Mouse (Mus musculus): ENCODE results near the gene Lif. TPM values are rescaled to one million over a fixed set of nuclear protein-coding genes. Genes with fewer than 3 reads are reported as not detected.

Lif gene
- under 1 TPM; 0.11 to 0.21 TPM for total RNA-seq (2021)
- long read RNA-seq, experiment 1 = 0 reads
- long read RNA-seq, experiment 2 = 0 reads

GRCm38 (mm10) chr11:4256846-4257607 lies at the start of gene Lif:
Gene Lif (plus strand): TSS chr11:4257557.
- DNase-seq (ENCODE audit: low spot score) = no peak

- DNase-seq (ENCODE audit: low spot score) = no peak
These were observed 49.7 kb upstream of the Lif start for GRCm38 (mm10) chr11:4207655-4208054.

GRCm38 (mm10) chr11:4209556-4209955 lies 47.8 kb upstream of the Lif start:
- DNase-seq (ENCODE audit: low spot score) = no peak

GRCm38 (mm10) chr11:4210786-4211185 lies 46.6 kb upstream of the Lif start:
- no peak for DNase-seq (ENCODE audit: low spot score)

GRCm38 (mm10) chr11:4213107-4213506 lies 44.2 kb upstream of the Lif start:
- DNase-seq (ENCODE audit: low spot score) = no peak

- DNase-seq (ENCODE audit: low spot score) = no peak
These were observed 42.8 kb upstream of the Lif start for GRCm38 (mm10) chr11:4214572-4214971.

GRCm38 (mm10) chr11:4215061-4215460 lies 42.3 kb upstream of the Lif start:
- DNase-seq (ENCODE audit: low spot score) = no peak

- DNase-seq (ENCODE audit: low spot score) = peak; percentile 48
These were observed 40.9 kb upstream of the Lif start for GRCm38 (mm10) chr11:4216248-4217000.

GRCm38 (mm10) chr11:4217914-4218629 lies 39.3 kb upstream of the Lif start, which contains the start of gene Castor1:
Gene Castor1 (plus strand): TSS chr11:4218225.
- peak; percentile 90 for DNase-seq (ENCODE audit: low spot score)

GRCm38 (mm10) chr11:4218637-4219036 lies 38.7 kb upstream of the Lif start:
- DNase-seq (ENCODE audit: low spot score) = no peak

GRCm38 (mm10) chr11:4219317-4219751 lies 38.0 kb upstream of the Lif start:
- DNase-seq (ENCODE audit: low spot score) = peak; percentile 83

GRCm38 (mm10) chr11:4219908-4220307 lies 37.4 kb upstream of the Lif start:
- DNase-seq (ENCODE audit: low spot score) = no peak

- peak; percentile 82 for DNase-seq (ENCODE audit: low spot score)
These were observed 36.6 kb upstream of the Lif start for GRCm38 (mm10) chr11:4220443-4221400.

- DNase-seq (ENCODE audit: low spot score) = no peak
These were observed 35.1 kb upstream of the Lif start for GRCm38 (mm10) chr11:4222046-4222950.

GRCm38 (mm10) chr11:4223393-4224188 lies 33.8 kb upstream of the Lif start:
- DNase-seq (ENCODE audit: low spot score) = no peak

GRCm38 (mm10) chr11:4224223-4224622 lies 33.1 kb upstream of the Lif start:
- DNase-seq (ENCODE audit: low spot score) = no peak

- no peak for DNase-seq (ENCODE audit: low spot score)
These were observed 30.6 kb upstream of the Lif start for GRCm38 (mm10) chr11:4226569-4227325.

- DNase-seq (ENCODE audit: low spot score) = peak; percentile 75
These were observed 28.9 kb upstream of the Lif start for GRCm38 (mm10) chr11:4228463-4228862.
